Comparison of ENCODE assay signal across 10 mouse cellular contexts in genomic region chr3:142339440-142340251, GRCm38 (mm10). TPM values are rescaled to one million over a fixed set of nuclear protein-coding genes. Genes with fewer than 3 reads are reported as not detected.
DNase-seq lines count a peak whose midpoint lies in the region; ATAC-seq and TF ChIP-seq lines count a peak whose summit lies in the region.
"Had no signal": no experiment of that assay in that cellular context is flagged by ENCODE, and none has a peak within 500 bp of the region (broad histone marks: within the 10 kb centered on the region; RNA-seq: fewer than 3 reads in every experiment).

No protein-coding gene starts in this region.

- H3K4me2 ChIP-seq in embryonic facial prominence, embryonic 15.5 days (replicated peaks) = no peak overlapping the region
- peak overlapping the region; percentile 22; the same call in 1 of the 2 replicates for H3K4me2 ChIP-seq in intestine, embryonic 15.5 days (replicated peaks)
- H3K4me2 ChIP-seq: midbrain, embryonic 15.5 days had no signal

- H3K27ac ChIP-seq in cerebellum, adult 2 months (ENCODE audit: insufficient read depth, low read length) = no peak overlapping the region
- peak overlapping the region; percentile 52; the same call in 1 of the 2 replicates for H3K27ac ChIP-seq in embryonic facial prominence, embryonic 15.5 days (replicated peaks)
- H3K27ac ChIP-seq in intestine, embryonic 15.5 days = peak overlapping the region; percentile 66
- H3K27ac ChIP-seq: left cerebral cortex, adult 2 months; midbrain, embryonic 15.5 days had no signal

- ATAC-seq in embryonic facial prominence, embryonic 15.5 days (ENCODE audit: insufficient number of reproducible peaks, low FRiP score, low TSS enrichment, low read depth) = no peak
- ATAC-seq in intestine, embryonic 15.5 days = peak; percentile 95
- no peak for ATAC-seq in monocyte, adult 5-6 weeks (replicated peaks; ENCODE audit: insufficient number of reproducible peaks, low FRiP score, low TSS enrichment, poor library complexity, severe bottlenecking)
- ATAC-seq: midbrain, embryonic 15.5 days had no signal

- TF ChIP-seq CTCF in cerebellum, adult 2 months (IDR thresholded peaks at IDR 0.05; ENCODE audit: borderline replicate concordance, insufficient read depth, low read depth, low read length) = no peak
- TF ChIP-seq CTCF in lung, adult 2 months (IDR thresholded peaks at IDR 0.05; ENCODE audit: insufficient read depth, low read length) = no peak

- no peaks in the 10 kb centered on the region for H3K36me3 ChIP-seq in embryonic facial prominence, embryonic 15.5 days
- H3K36me3 ChIP-seq in intestine, embryonic 15.5 days = no peaks in the 10 kb centered on the region
- H3K36me3 ChIP-seq: midbrain, embryonic 15.5 days had no signal

- H3K9ac ChIP-seq in embryonic facial prominence, embryonic 15.5 days = no peak overlapping the region
- H3K9ac ChIP-seq in intestine, embryonic 15.5 days = no peak overlapping the region
- H3K9ac ChIP-seq: midbrain, embryonic 15.5 days had no signal

- H3K4me1 ChIP-seq in cerebellum, adult 2 months (ENCODE audit: control insufficient read depth, insufficient read depth, low read length) = no peaks in the 10 kb centered on the region
- no peaks in the 10 kb centered on the region for H3K4me1 ChIP-seq in embryonic facial prominence, embryonic 15.5 days
- H3K4me1 ChIP-seq in intestine, embryonic 15.5 days (replicated peaks) = no peaks in the 10 kb centered on the region
- peaks cover 2% of the 10 kb centered on the region; the same call in 1 of the 2 replicates for H3K4me1 ChIP-seq in lung, adult 2 months (ENCODE audit: control insufficient read depth, insufficient read depth, low read length)
- H3K4me1 ChIP-seq: midbrain, embryonic 15.5 days had no signal

- no peak overlapping the region for H3K4me3 ChIP-seq in cerebellum, adult 2 months (replicated peaks; ENCODE audit: insufficient read depth, low read depth, low read length)
- H3K4me3 ChIP-seq in embryonic facial prominence, embryonic 15.5 days (replicated peaks) = no peak overlapping the region
- H3K4me3 ChIP-seq in intestine, embryonic 15.5 days (replicated peaks) = no peak overlapping the region
- H3K4me3 ChIP-seq in lung, adult 2 months (replicated peaks; ENCODE audit: extremely low read depth, low read depth, low read length) = no peak overlapping the region
- H3K4me3 ChIP-seq: left cerebral cortex, adult 2 months; midbrain, embryonic 15.5 days had no signal

- peak; percentile 2 to 30 for DNase-seq in cerebellum, postnatal 14 days
- no peak for DNase-seq in cerebellum, adult 2 months
- DNase-seq in lung, adult 2 months = peak; percentile 25
- no peak for DNase-seq in B cell, adult 2 months
- DNase-seq in Muller cell, postnatal 12 days (ENCODE audit: inconsistent ontology term) = no peak

- 67% methylated on average over 6 of the region's 6 CpGs for WGBS in cerebellum, adult 2 months
- WGBS in embryonic facial prominence, embryonic 15.5 days = 65% methylated on average over 6 of the region's 6 CpGs
- 39% methylated on average over 6 of the region's 6 CpGs for WGBS in intestine, embryonic 15.5 days
- WGBS in lung, adult 2 months = 33% methylated on average over 6 of the region's 6 CpGs

- H3K9me3 ChIP-seq in embryonic facial prominence, embryonic 15.5 days (replicated peaks) = no peaks in the 10 kb centered on the region
- no peaks in the 10 kb centered on the region for H3K9me3 ChIP-seq in intestine, embryonic 15.5 days
- H3K9me3 ChIP-seq: midbrain, embryonic 15.5 days had no signal

- no peak for TF ChIP-seq POLR2A in cerebellum, adult 2 months (IDR thresholded peaks at IDR 0.05; ENCODE audit: borderline replicate concordance, insufficient read depth, low read length)
- no peak for TF ChIP-seq POLR2A in lung, adult 2 months (IDR thresholded peaks at IDR 0.05; ENCODE audit: borderline replicate concordance, extremely low read depth, low read depth, low read length)

- no peaks in the 10 kb centered on the region for H3K27me3 ChIP-seq in cerebellum, adult 2 months (ENCODE audit: control insufficient read depth, insufficient read depth, low read length)
- H3K27me3 ChIP-seq in embryonic facial prominence, embryonic 15.5 days = no peaks in the 10 kb centered on the region
- no peaks in the 10 kb centered on the region for H3K27me3 ChIP-seq in intestine, embryonic 15.5 days (replicated peaks)
- H3K27me3 ChIP-seq: midbrain, embryonic 15.5 days had no signal

RNA-seq across cellular contexts. Expression of gene Pdlim5, which starts 55.9 kb away (rescaled TPM):
- 15.7 and 16.8 TPM in 2 replicates for polyA plus RNA-seq in cerebellum, adult 2 months (2012; rRNA removed)
- polyA plus RNA-seq in embryonic facial prominence, embryonic 15.5 days (2015; fragmentation: Nextera tagmentation; extraction: Ambion mirVana) = 40.5 and 45.5 TPM in 2 replicates
- 28.8 and 29.0 TPM in 2 replicates for polyA plus RNA-seq in intestine, embryonic 15.5 days (2015; fragmentation: Nextera tagmentation; extraction: Ambion mirVana)
- polyA plus RNA-seq in lung, adult 2 months (2012; rRNA removed) = 43.5 and 52.6 TPM in 2 replicates
- total RNA-seq in monocyte, adult 5-6 weeks (2017) = 80.8 to 104 TPM (median 80.9 TPM) in 3 replicates

Comparison
In these comparisons a context has a peak if more than half of its experiments do, and no peak if none do; other contexts are left out.
1. DNase-seq: peak in cerebellum, postnatal 14 days (2 of 2) and lung, adult 2 months (single experiment); none in cerebellum, adult 2 months (0 of 2), B cell, adult 2 months (0 of 2) and Muller cell, postnatal 12 days (single experiment).